Mouse (Mus musculus) stomach, embryonic 14.5 days (tissue): Measurements from ENCODE around the gene Stx11. TPM values are rescaled to one million over a fixed set of nuclear protein-coding genes. Genes with fewer than 3 reads are reported as not detected.

Experiments used
- ATAC-seq: fragments of 200-750 bp; cut with Nextera tagmentation; 2 replicates; pipeline ENCODE4 v1.8.0; 2017; ENCODE audit warnings: low read depth, moderate TSS enrichment; ENCODE audit not compliant: insufficient number of reproducible peaks, insufficient read depth, low FRiP score
- H3K27ac ChIP-seq: fragments of 300-500 bp; sonication (generic); 2 replicates; pipeline ENCODE4 v1.5.1; 2014; ENCODE audit warnings: mild to moderate bottlenecking, low read length, moderate library complexity, mixed read lengths
- H3K27me3 ChIP-seq: fragments of 300-500 bp; sonication (generic); 2 replicates; pipeline ENCODE4 v1.6.1; 2014; ENCODE audit warnings: low read length, control low read depth, mixed read lengths; ENCODE audit not compliant: control insufficient read depth, insufficient read depth
- H3K36me3 ChIP-seq: fragments of 300-500 bp; sonication (generic); 2 replicates; pipeline ENCODE4 v1.6.1; 2014; ENCODE audit warnings: mild to moderate bottlenecking, control low read depth, low read length, moderate library complexity, mixed read lengths; ENCODE audit not compliant: control insufficient read depth, insufficient read depth
- H3K4me1 ChIP-seq: fragments of 300-500 bp; sonication (generic); 2 replicates; pipeline ENCODE4 v1.6.1; 2014; ENCODE audit warnings: low read length, control low read depth, mixed read lengths; ENCODE audit not compliant: control insufficient read depth, insufficient read depth
- H3K4me2 ChIP-seq: fragments of 300-500 bp; sonication (generic); replicated peaks from 2 replicates; pipeline ENCODE4 v1.6.1; 2014; ENCODE audit warnings: low read depth, low read length, control low read depth
- H3K4me3 ChIP-seq: fragments of 300-500 bp; sonication (generic); 2 replicates; pipeline ENCODE4 v1.5.1; 2014; ENCODE audit warnings: low read depth, low read length, control low read depth
- H3K9ac ChIP-seq: fragments of 300-500 bp; sonication (generic); replicated peaks from 2 replicates; pipeline ENCODE4 v1.6.1; 2014; ENCODE audit warnings: low read depth, mild to moderate bottlenecking, control low read depth, low read length, moderate library complexity, mixed read lengths
- H3K9me3 ChIP-seq: fragments of 300-500 bp; sonication (generic); 2 replicates; pipeline ENCODE4 v1.6.1; 2016; ENCODE audit warnings: low read depth, low read length, control low read depth; ENCODE audit not compliant: control insufficient read depth
- WGBS: fragments of 180-500 bp; shearing (Covaris S2); extraction: QIAGEN DNeasy Blood & Tissue Kit; methylation state at CpG from one replicate; pipeline ENCODE4 v1.1.7; 2014; 5-methylcytosine and 5-hydroxymethylcytosine counted together
- polyA plus RNA-seq: library from polyadenylated mRNA; unstranded; fragments of >200 nt; fragmentation: Nextera tagmentation; extraction: Ambion mirVana; gene quantifications from 2 replicates; pipeline ENCODE4 v1.2.1, GENCODE M21; 2014

Gene Stx11
- polyA plus RNA-seq, 1 experiment from 2014 or later: 4.0 TPM

DNA sequence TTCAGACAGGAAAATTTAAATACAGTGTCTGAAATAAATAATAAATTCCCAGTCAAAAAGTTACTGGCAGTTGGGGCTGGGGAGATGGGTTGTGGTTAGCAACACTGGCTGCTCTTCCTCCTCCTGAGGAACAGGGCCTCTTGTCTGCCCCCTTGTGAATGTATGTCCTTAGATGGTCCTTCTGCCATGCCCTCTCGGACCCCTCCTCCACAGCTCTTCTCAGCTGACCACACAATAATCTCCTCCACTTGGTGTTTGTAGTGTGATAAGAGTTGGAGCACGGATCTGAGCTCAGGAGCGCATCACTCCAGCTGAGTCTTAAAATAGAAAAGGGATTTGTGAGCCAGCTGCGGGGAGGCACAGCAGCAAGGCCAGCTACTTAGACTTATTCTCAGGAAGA lies 22.8 kb upstream of the Stx11 start:
- no peaks in the 10 kb centered on the region for H3K4me1 ChIP-seq
- no peaks in the 10 kb centered on the region for H3K27me3 ChIP-seq
- 45% methylated on average over 4 of the region's 4 CpGs for WGBS

DNA sequence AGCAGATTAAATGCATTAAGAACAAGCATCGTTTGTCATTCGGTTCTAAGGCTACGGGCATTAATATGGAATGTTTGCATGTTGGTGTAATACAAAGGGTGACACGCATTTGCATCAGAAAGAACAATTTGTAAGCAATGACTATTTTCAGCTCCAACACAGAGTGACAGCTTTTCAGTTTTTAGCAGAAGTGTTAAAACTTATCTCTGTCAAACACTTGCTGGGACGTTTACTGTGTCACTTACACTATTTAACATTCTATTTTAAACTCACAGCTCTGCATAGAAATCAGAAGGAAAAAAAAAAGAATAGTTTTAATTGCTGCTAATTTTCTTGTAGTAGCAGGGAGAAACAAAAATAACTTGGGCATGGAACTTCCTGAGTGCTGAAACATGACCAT lies 22.4 kb upstream of the Stx11 start:
- Histone ChIP-seq H3K4me2 (no peak overlapping the region), H3K9me3 (no peaks in the 10 kb centered on the region), H3K4me1 (no peaks in the 10 kb centered on the region), H3K9ac (no peak overlapping the region), H3K27me3 (no peaks in the 10 kb centered on the region), H3K36me3 (no peaks in the 10 kb centered on the region), H3K4me3 (no peak overlapping the region), H3K27ac (no peak overlapping the region)
- whole genome bisulfite sequencing: 79% methylated on average over 5 of the region's 5 CpGs
- no peak for ATAC-seq

More for the DNA sequence above, 22.8 kb upstream of the Stx11 start:
- no peaks in the 10 kb centered on the region for H3K36me3 ChIP-seq
- H3K27ac ChIP-seq: no peak overlapping the region
- H3K9me3 ChIP-seq: no peaks in the 10 kb centered on the region
- H3K9ac ChIP-seq: no peak overlapping the region
- no peak overlapping the region for H3K4me2 ChIP-seq
- no peak for ATAC-seq
- no peak overlapping the region for H3K4me3 ChIP-seq

DNA sequence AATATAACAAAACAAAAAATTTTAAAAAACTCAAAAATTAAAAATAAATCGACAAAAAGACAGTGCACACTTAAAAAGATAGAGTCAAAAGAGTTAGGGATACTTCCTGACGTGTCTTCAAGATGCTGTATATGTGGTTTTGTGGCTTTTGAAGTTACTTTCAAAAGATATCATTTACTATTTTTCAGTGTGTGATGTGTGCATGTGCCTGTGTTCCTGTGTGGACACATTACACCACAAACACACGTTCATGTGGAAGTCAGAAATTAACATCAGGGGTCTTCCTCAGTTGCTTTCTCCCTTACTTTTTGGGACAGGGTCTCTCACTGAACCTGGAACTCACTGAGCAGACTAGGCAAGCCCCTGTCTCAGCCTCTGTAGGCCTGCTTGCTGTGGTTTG lies 20.9 kb upstream of the Stx11 start:
- Histone ChIP-seq H3K27me3 (no peaks in the 10 kb centered on the region), H3K9ac (no peak overlapping the region), H3K27ac (no peak overlapping the region), H3K9me3 (no peaks in the 10 kb centered on the region), H3K36me3 (no peaks in the 10 kb centered on the region), H3K4me1 (no peaks in the 10 kb centered on the region), H3K4me3 (no peak overlapping the region), H3K4me2 (no peak overlapping the region)
- WGBS: 87% methylated on average over 3 of the region's 3 CpGs
- no peak for ATAC-seq

DNA sequence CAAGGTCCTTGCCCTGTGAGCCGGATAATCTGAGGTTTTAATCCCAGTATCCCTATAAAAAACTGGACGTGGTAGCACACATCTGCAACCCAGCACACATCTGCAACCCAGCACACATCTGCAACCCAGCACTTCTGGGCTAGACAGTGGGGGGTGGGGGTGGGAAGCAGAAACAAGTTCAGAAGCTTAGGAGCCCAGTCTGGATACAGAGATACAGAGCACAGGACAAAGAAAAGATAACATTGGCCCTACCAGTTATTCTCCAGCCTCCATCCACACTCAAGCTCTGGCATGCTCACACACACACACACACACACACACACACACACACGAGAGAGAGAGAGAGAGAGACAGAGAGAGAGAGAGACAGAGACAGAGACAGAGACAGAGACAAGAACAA lies 19.4 kb upstream of the Stx11 start:
- Histone ChIP-seq H3K36me3 (no peaks in the 10 kb centered on the region), H3K4me2 (no peak overlapping the region), H3K4me1 (no peaks in the 10 kb centered on the region), H3K9me3 (no peaks in the 10 kb centered on the region), H3K27ac (no peak overlapping the region), H3K27me3 (no peaks in the 10 kb centered on the region), H3K4me3 (no peak overlapping the region), H3K9ac (no peak overlapping the region)
- ATAC-seq: no peak
- WGBS: 77% methylated on average over 3 of the region's 3 CpGs

DNA sequence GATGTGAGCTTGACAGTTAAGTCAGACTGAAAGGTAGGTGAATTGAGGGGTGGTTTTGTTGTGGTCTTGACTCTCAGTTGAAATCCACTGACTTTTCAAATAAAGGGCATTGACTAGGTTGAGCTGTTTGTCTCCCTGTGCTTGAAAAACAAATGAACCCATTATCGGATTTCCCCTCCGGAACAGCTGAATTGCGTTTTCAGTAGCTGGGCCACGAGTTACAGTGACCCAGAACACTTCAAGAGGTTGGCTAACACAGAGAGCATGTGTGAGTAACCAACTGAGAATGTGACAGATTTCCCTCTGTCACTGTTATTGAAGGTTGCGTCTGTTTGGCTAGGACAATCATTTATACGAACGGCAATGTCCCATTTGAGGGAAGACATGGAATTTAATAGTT lies 17.0 kb upstream of the Stx11 start:
- Histone ChIP-seq H3K9me3 (no peaks in the 10 kb centered on the region), H3K4me2 (no peak overlapping the region), H3K27me3 (no peaks in the 10 kb centered on the region), H3K4me3 (no peak overlapping the region), H3K36me3 (no peaks in the 10 kb centered on the region), H3K4me1 (no peaks in the 10 kb centered on the region), H3K9ac (no peak overlapping the region), H3K27ac (no peak overlapping the region)
- no peak for ATAC-seq
- WGBS: 69% methylated on average over 7 of the region's 7 CpGs

DNA sequence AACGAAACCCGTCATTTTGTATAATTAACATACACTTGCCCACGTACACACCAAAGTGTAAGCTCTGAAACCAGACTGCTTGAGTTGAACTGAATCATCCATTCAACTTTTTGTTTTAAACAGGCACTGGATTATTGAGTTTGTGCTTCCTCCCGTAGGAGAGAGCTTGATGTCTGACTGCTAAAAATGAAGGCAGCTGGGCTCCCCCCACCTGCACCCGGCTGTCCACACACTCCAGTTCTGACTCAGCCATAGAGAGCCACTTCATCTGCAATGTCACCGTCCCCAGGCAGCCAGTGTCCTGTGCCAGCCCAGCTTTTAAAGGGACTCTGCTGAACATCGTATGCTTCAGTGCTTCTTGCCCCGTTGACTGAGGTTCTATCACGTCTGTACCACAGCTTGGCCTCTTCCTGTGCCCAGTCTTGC lies 13.7 kb upstream of the Stx11 start:
- Histone ChIP-seq H3K4me1 (no peaks in the 10 kb centered on the region), H3K36me3 (no peaks in the 10 kb centered on the region), H3K9ac (no peak overlapping the region), H3K4me2 (no peak overlapping the region), H3K9me3 (no peaks in the 10 kb centered on the region), H3K27me3 (no peaks in the 10 kb centered on the region), H3K4me3 (no peak overlapping the region), H3K27ac (no peak overlapping the region)
- WGBS: 76% methylated on average over 9 of the region's 9 CpGs
- no peak for ATAC-seq

DNA sequence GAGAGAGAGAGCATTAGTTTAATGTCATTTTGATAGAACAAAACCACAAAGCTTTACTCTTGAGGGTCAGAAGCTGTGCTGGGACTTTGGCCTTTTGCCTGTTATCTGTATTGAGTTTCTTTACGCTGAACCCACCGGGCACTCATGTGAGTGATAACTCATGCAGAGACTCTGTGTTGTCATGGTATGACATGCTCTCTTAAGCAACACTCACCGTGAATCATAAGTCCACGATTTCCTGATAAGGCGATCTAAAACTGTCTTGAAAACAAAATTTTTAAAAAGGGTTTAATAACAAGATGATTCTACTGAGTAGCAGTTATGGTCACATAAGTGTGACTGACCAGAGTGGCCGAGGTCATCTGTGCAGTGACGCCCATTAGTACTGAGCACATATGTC lies 12.5 kb upstream of the Stx11 start:
- Histone ChIP-seq H3K9ac (no peak overlapping the region), H3K4me2 (no peak overlapping the region), H3K36me3 (no peaks in the 10 kb centered on the region), H3K4me1 (no peaks in the 10 kb centered on the region), H3K9me3 (no peaks in the 10 kb centered on the region), H3K27ac (no peak overlapping the region), H3K4me3 (no peak overlapping the region), H3K27me3 (no peaks in the 10 kb centered on the region)
- ATAC-seq: no peak
- WGBS: 81% methylated on average over 7 of the region's 7 CpGs

DNA sequence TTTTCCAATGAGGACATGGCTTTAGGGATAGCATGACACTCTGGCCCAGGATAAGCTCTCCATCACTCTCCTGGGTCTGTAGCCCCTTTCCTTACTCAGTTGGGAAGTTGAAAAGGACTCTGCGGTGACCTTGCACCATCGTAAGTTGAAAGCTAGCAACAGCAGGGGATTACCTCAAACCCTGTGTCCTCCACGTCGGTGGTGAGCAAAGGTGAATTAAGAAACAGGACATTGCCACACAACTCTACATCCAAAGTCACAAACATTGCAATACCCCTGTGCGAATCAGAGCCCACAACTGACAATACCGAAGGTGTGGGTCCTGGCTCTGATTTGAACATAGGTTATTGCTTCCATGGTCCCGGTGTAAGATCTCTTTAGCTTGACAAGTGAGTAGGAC lies 11.9 kb upstream of the Stx11 start:
- 86% methylated on average over 7 of the region's 7 CpGs for WGBS

DNA sequence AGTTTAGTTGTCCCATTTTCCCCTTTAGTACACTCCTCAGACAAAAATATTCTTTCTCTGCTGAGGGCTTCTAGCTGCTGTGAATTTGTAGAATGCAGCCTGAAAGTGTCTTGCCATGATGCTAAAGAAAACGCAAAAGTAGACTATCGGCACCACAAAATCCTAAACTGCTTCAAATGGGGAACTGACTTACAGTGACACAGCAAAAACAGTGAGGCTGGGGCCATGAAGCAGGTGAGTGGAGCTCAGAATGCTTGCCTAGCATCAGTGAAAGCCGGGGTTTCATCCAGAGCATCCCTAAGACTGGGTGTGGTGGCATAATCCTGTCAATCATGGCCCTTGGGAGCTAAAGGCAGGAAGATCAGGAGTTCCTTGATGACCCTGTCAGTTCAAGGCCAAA lies 11.4 kb upstream of the Stx11 start:
- 81% methylated on average over 3 of the region's 3 CpGs for WGBS
- no peaks in the 10 kb centered on the region for H3K27me3 ChIP-seq
- no peak overlapping the region for H3K4me3 ChIP-seq
- no peak for ATAC-seq
- H3K36me3 ChIP-seq: no peaks in the 10 kb centered on the region
- no peak overlapping the region for H3K27ac ChIP-seq
- no peaks in the 10 kb centered on the region for H3K9me3 ChIP-seq
- no peak overlapping the region for H3K9ac ChIP-seq
- H3K4me1 ChIP-seq: no peaks in the 10 kb centered on the region
- no peak overlapping the region for H3K4me2 ChIP-seq

More for the DNA sequence above, 11.9 kb upstream of the Stx11 start:
- Histone ChIP-seq H3K4me2 (no peak overlapping the region), H3K27me3 (no peaks in the 10 kb centered on the region), H3K9me3 (no peaks in the 10 kb centered on the region), H3K9ac (no peak overlapping the region), H3K36me3 (no peaks in the 10 kb centered on the region), H3K4me3 (no peak overlapping the region), H3K4me1 (no peaks in the 10 kb centered on the region), H3K27ac (no peak overlapping the region)
- no peak for ATAC-seq
